Mouse (Mus musculus) MEL (cell line): ENCODE measurements around the gene Vsig10. TPM values are rescaled to one million over a fixed set of nuclear protein-coding genes. Genes with fewer than 3 reads are reported as not detected.

Experiments
- DNase-seq: peaks from one replicate; pipeline ENCODE4 v3.0.0; 2011; ENCODE audit warnings: low read depth, low spot score
- H3K27ac ChIP-seq: 2 replicates; pipeline ENCODE4 v1.5.1; 2012; ENCODE audit warnings: low read depth, mild to moderate bottlenecking, control low read depth, low read length, moderate library complexity; ENCODE audit not compliant: control insufficient read depth
- H3K27me3 ChIP-seq, 2 experiments: fragments of 150-350 bp in 1 of 2; sonication (generic) in 1 of 2; 2 replicates each; pipeline ENCODE4 v1.6.1; 2012; ENCODE audit warnings: low read length in 2 of 2, mild to moderate bottlenecking in 2 of 2, improper control_type of control experiment in 1 of 2, moderate library complexity in 1 of 2; ENCODE audit not compliant: insufficient read depth in 2 of 2, control insufficient read depth in 1 of 2
- H3K36me3 ChIP-seq, 2 experiments: 2 replicates each; pipeline ENCODE4 v1.6.1; 2012 to 2014; ENCODE audit warnings: low read length in 2 of 2, improper control_type of control experiment in 1 of 2, inconsistent platforms in 1 of 2, mild to moderate bottlenecking in 1 of 2; ENCODE audit not compliant: insufficient read depth in 2 of 2, control insufficient read depth in 1 of 2
- H3K4me1 ChIP-seq, 2 experiments: fragments of 150-350 bp in 1 of 2; sonication (generic) in 1 of 2; 2 replicates each; pipeline ENCODE4 v1.6.1; 2012; ENCODE audit warnings: low read length in 2 of 2, improper control_type of control experiment in 1 of 2, mild to moderate bottlenecking in 1 of 2; ENCODE audit not compliant: insufficient read depth in 2 of 2, control insufficient read depth in 1 of 2
- H3K4me3 ChIP-seq, 2 experiments: fragments of 150-350 bp in 1 of 2; sonication (generic) in 1 of 2; 2 replicates each; pipeline ENCODE4 v1.5.1; 2012; ENCODE audit warnings: low read depth in 2 of 2, low read length in 2 of 2, mild to moderate bottlenecking in 2 of 2, moderate library complexity in 2 of 2, control low read depth in 1 of 2, improper control_type of control experiment in 1 of 2; ENCODE audit not compliant: control insufficient read depth in 1 of 2, insufficient read depth in 1 of 2
- H3K79me2 ChIP-seq: 2 replicates; pipeline ENCODE4 v1.6.1; 2012; ENCODE audit warnings: mild to moderate bottlenecking, low read length, moderate library complexity; ENCODE audit not compliant: control insufficient read depth, poor library complexity, insufficient read depth
- H3K9ac ChIP-seq: 2 replicates; pipeline ENCODE4 v1.6.1; 2012; ENCODE audit warnings: low read depth, mild to moderate bottlenecking, control low read depth, low read length, moderate library complexity; ENCODE audit not compliant: control insufficient read depth, poor library complexity, severe bottlenecking
- H3K9me3 ChIP-seq: fragments of 150-350 bp; sonication (generic); replicated peaks from 2 replicates; pipeline ENCODE4 v1.6.1; 2012; ENCODE audit warnings: mild to moderate bottlenecking, low read length, improper control_type of control experiment, moderate library complexity; ENCODE audit not compliant: insufficient read depth
- CHD2 ChIP-seq: IDR thresholded peaks from 2 replicates; pipeline ENCODE4 v1.6.1; 2011; ENCODE audit warnings: low read length, improper control_type of control experiment
- CTCF ChIP-seq, 3 experiments: IDR thresholded peaks in 2 of 3; conservative IDR thresholded peaks in 1 of 3; 2 replicates each; pipeline ENCODE4 v1.5.1; 2011 to 2012; ENCODE audit warnings: low read length in 3 of 3, low read depth in 2 of 3, mild to moderate bottlenecking in 2 of 3, improper control_type of control experiment in 1 of 3, inconsistent platforms in 1 of 3, mixed read lengths in 1 of 3, moderate library complexity in 1 of 3; ENCODE audit not compliant: control insufficient read depth in 1 of 3, insufficient read depth in 1 of 3, poor library complexity in 1 of 3, severe bottlenecking in 1 of 3
- EP300 ChIP-seq, 2 experiments: IDR thresholded peaks; 2 replicates each; pipeline ENCODE4 v1.6.1; 2011; ENCODE audit warnings: improper control_type of control experiment in 2 of 2, low read length in 2 of 2, low read depth in 1 of 2, mild to moderate bottlenecking in 1 of 2
- ETS1 ChIP-seq: IDR thresholded peaks from 2 replicates; pipeline ENCODE4 v1.6.1; 2012; ENCODE audit warnings: low read depth, mild to moderate bottlenecking, inconsistent platforms, low read length, improper control_type of control experiment, moderate library complexity
- GABPA ChIP-seq: IDR thresholded peaks from 2 replicates; pipeline ENCODE4 v1.6.1; 2012; ENCODE audit warnings: low read depth, mild to moderate bottlenecking, inconsistent platforms, low read length, improper control_type of control experiment, moderate library complexity
- GATA1 ChIP-seq: IDR thresholded peaks from 2 replicates; pipeline ENCODE4 v1.6.1; 2011; ENCODE audit warnings: low read depth, low read length, improper control_type of control experiment
- MAFK ChIP-seq: IDR thresholded peaks from 2 replicates; pipeline ENCODE4 v1.6.1; 2011; ENCODE audit warnings: low read depth, mild to moderate bottlenecking, low read length, improper control_type of control experiment, borderline replicate concordance
- MAZ ChIP-seq: IDR thresholded peaks from 2 replicates; pipeline ENCODE4 v1.6.1; 2012; ENCODE audit warnings: low read depth, mild to moderate bottlenecking, inconsistent platforms, low read length, improper control_type of control experiment
- MEF2A ChIP-seq: IDR thresholded peaks from 2 replicates; pipeline ENCODE4 v1.6.1; 2014; ENCODE audit warnings: low read depth, mild to moderate bottlenecking, inconsistent platforms, low read length, improper control_type of control experiment; ENCODE audit not compliant: poor library complexity, insufficient replicate concordance, severe bottlenecking; ENCODE audit errors: extremely low read depth
- MXI1 ChIP-seq: IDR thresholded peaks from 2 replicates; pipeline ENCODE4 v1.6.1; 2011; ENCODE audit warnings: mild to moderate bottlenecking, low read depth, low read length, improper control_type of control experiment
- MYB ChIP-seq: IDR thresholded peaks from 2 replicates; pipeline ENCODE4 v1.6.1; 2011; ENCODE audit warnings: mild to moderate bottlenecking, low read depth, low read length, improper control_type of control experiment
- MYC ChIP-seq: IDR thresholded peaks from 2 replicates; pipeline ENCODE4 v1.6.1; 2011; ENCODE audit warnings: low read depth, mild to moderate bottlenecking, low read length, improper control_type of control experiment, moderate library complexity
- NELFE ChIP-seq: IDR thresholded peaks from 2 replicates; pipeline ENCODE4 v1.6.1; 2011; ENCODE audit warnings: low read depth, low read length, improper control_type of control experiment
- NRF1 ChIP-seq: IDR thresholded peaks from 2 replicates; pipeline ENCODE4 v1.6.1; 2014; ENCODE audit warnings: low read depth, mild to moderate bottlenecking, inconsistent platforms, low read length, improper control_type of control experiment, moderate library complexity; ENCODE audit not compliant: poor library complexity, insufficient read depth, severe bottlenecking
- POLR2A ChIP-seq, 2 experiments: IDR thresholded peaks; 2 replicates each; pipeline ENCODE4 v1.6.1; 2011 to 2012; ENCODE audit warnings: low read length in 2 of 2, mild to moderate bottlenecking in 2 of 2, control low read depth in 1 of 2, improper control_type of control experiment in 1 of 2, low read depth in 1 of 2, moderate library complexity in 1 of 2; ENCODE audit not compliant: control insufficient read depth in 1 of 2, insufficient read depth in 1 of 2, poor library complexity in 1 of 2
- POLR2AphosphoS2 ChIP-seq: IDR thresholded peaks from 2 replicates; pipeline ENCODE4 v1.6.1; 2011; ENCODE audit warnings: low read length, improper control_type of control experiment
- POLR2AphosphoS5 ChIP-seq: IDR thresholded peaks from 2 replicates; pipeline ENCODE4 v1.6.1; 2012; ENCODE audit warnings: low read depth, borderline replicate concordance, mild to moderate bottlenecking, inconsistent platforms, low read length, moderate library complexity, mixed read lengths
- RAD21 ChIP-seq: IDR thresholded peaks from 2 replicates; pipeline ENCODE4 v1.6.1; 2011; ENCODE audit warnings: mild to moderate bottlenecking, low read depth, low read length, improper control_type of control experiment
- SIN3A ChIP-seq: IDR thresholded peaks from 2 replicates; pipeline ENCODE4 v1.6.1; 2012; ENCODE audit warnings: low read length, improper control_type of control experiment, inconsistent platforms
- TAL1 ChIP-seq: IDR thresholded peaks from 2 replicates; pipeline ENCODE4 v1.6.1; 2012; ENCODE audit warnings: mild to moderate bottlenecking, inconsistent platforms, low read length, moderate library complexity, mixed read lengths
- TBP ChIP-seq: IDR thresholded peaks from 2 replicates; pipeline ENCODE4 v1.8.0; 2011; ENCODE audit warnings: low read depth, low read length, improper control_type of control experiment
- TCF12 ChIP-seq: IDR thresholded peaks from 2 replicates; pipeline ENCODE4 v1.6.1; 2014; ENCODE audit warnings: low read depth, mild to moderate bottlenecking, inconsistent platforms, low read length, improper control_type of control experiment, moderate library complexity
- USF2 ChIP-seq, 2 experiments: IDR thresholded peaks; 2 replicates each; pipeline ENCODE4 v1.6.1; 2011 to 2012; ENCODE audit warnings: improper control_type of control experiment in 2 of 2, low read length in 2 of 2, borderline replicate concordance in 1 of 2, inconsistent platforms in 1 of 2, low read depth in 1 of 2, mild to moderate bottlenecking in 1 of 2; ENCODE audit not compliant: insufficient read depth in 1 of 2
- ZC3H11A ChIP-seq: IDR thresholded peaks from 2 replicates; pipeline ENCODE4 v1.6.1; 2012; ENCODE audit warnings: low read depth, mild to moderate bottlenecking, inconsistent platforms, low read length, improper control_type of control experiment
- polyA plus RNA-seq, 2 experiments: library from polyadenylated mRNA; stranded (reverse) in 1 of 2; unstranded in 1 of 2; fragments of >175 nt in 1 of 2; fragments of >200 nt in 1 of 2; gene quantifications; 2 replicates each; pipeline versions ENCODE4 v1.2.1 to v1.2.4; 2012; ENCODE audit warnings: low replicate concordance in 2 of 2, low read depth in 1 of 2; ENCODE audit not compliant: insufficient read length in 2 of 2, insufficient read depth in 1 of 2, missing spikeins in 1 of 2
- total RNA-seq: library from RNA; depleted of rRNA; stranded (reverse); fragments of 300-350 nt; gene quantifications from 2 replicates; pipeline ENCODE4 v1.2.3, GENCODE M21; 2012

Gene Vsig10
- total and polyA plus RNA-seq, 3 experiments: 5.3 to 8.9 TPM; not detected in 1

DNA sequence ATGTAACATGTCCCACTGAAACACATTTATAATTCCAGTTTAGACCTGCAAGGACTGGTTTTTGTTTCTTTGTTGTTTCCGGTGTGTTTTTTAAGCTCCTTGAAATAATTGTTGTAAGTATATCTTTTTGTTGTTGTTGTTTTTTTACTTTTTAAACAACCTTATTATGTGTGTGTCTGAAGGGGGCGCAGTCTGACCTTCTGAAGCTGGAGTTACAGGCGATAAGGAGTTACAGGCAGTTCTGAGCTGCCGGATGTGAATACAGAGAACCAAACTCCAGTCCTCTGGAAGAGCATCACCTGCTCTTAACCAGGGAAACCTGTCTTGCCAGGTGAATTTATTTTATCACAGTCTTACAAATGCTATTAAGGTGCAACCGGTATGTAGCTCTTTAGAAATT, 13.1 kb upstream of the Vsig10 start:
- H3K9me3 ChIP-seq: no peaks in the 10 kb centered on the region
- no peak overlapping the region for H3K4me3 ChIP-seq
- no peak overlapping the region for H3K27ac ChIP-seq
- TF ChIP-seq NRF1 (no peak), NELFE (no peak), TBP (no peak), CHD2 (no peak), GABPA (no peak), POLR2AphosphoS5 (no peak), POLR2A (IDR thresholded peaks at IDR 0.05; ENCODE audit: control insufficient read depth in 1 of 2, insufficient read depth in 1 of 2, low read depth in 1 of 2, low read length in 2 of 2, poor library complexity in 1 of 2) (no peak), USF2 (IDR thresholded peaks at IDR 0.05; ENCODE audit: borderline replicate concordance in 1 of 2, insufficient read depth in 1 of 2, low read depth in 1 of 2, low read length in 2 of 2) (no peak), MAFK (no peak), MAZ (no peak), CTCF (IDR thresholded peaks at IDR 0.05 in 2 of 3, conservative IDR thresholded peaks at IDR 0.05 in 1 of 3; ENCODE audit: control insufficient read depth in 1 of 3, insufficient read depth in 1 of 3, low read depth in 2 of 3, low read length in 3 of 3, poor library complexity in 1 of 3, severe bottlenecking in 1 of 3) (peak in 1 of 3 experiments; percentile 28; a peak in 2 of 6 replicates), ETS1 (no peak), MEF2A (no peak), RAD21 (peak; percentile 14; the same call in 1 of the 2 replicates), ZC3H11A (peak; percentile 2; the same call in 1 of the 2 replicates), MYB (no peak), POLR2AphosphoS2 (no peak)
- no peaks in the 10 kb centered on the region for H3K36me3 ChIP-seq
- no peak for DNase-seq
- H3K27me3 ChIP-seq: no peaks in the 10 kb centered on the region
- H3K79me2 ChIP-seq: no peaks in the 10 kb centered on the region
- H3K4me1 ChIP-seq: no peaks in the 10 kb centered on the region
- no peak overlapping the region for H3K9ac ChIP-seq

DNA sequence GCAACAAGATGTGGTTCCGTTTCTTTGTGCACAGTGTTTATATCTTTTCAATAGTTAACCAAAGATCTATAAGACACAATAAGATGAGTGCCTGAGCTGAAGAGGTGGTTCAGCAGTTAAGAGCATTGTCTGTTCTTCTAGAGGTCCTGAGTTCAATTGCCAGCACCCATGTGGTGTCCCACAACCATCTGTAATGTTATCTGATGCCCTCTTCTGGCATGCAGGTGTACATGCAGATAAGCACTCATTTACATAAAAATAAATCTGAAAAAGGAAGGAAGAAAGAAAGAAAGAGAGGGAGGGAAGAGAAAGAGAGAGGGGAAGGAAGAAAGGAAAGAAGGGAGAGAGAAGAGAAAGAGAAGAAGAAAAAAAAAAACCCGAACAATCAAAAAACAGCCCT, 12.1 kb upstream of the Vsig10 start:
- Histone ChIP-seq H3K4me1 (no peaks in the 10 kb centered on the region), H3K36me3 (no peaks in the 10 kb centered on the region)
- peak; percentile 43 for DNase-seq
- TF ChIP-seq EP300 (IDR thresholded peaks at IDR 0.05; ENCODE audit: low read depth in 1 of 2, low read length in 2 of 2): no peak
- TF ChIP-seq CTCF (IDR thresholded peaks at IDR 0.05 in 2 of 3, conservative IDR thresholded peaks at IDR 0.05 in 1 of 3; ENCODE audit: control insufficient read depth in 1 of 3, insufficient read depth in 1 of 3, low read depth in 2 of 3, low read length in 3 of 3, poor library complexity in 1 of 3, severe bottlenecking in 1 of 3): peak in 1 of 3 experiments; percentile 33; a peak in 2 of 6 replicates
- TF ChIP-seq MXI1: no peak
- TF ChIP-seq GABPA: no peak
- TF ChIP-seq SIN3A: no peak
- no peak for TF ChIP-seq ZC3H11A
- peak; percentile 43; the same call in 1 of the 2 replicates for TF ChIP-seq ETS1
- peak; percentile 66 for TF ChIP-seq GATA1
- TF ChIP-seq TAL1: peak; percentile 45; the same call in 1 of the 2 replicates
- peak; percentile 35 for TF ChIP-seq TCF12
- no peak for TF ChIP-seq MYC
- TF ChIP-seq, all 39 proteins: peak for 5
- no peak overlapping the region for H3K4me3 ChIP-seq
- no peaks in the 10 kb centered on the region for H3K27me3 ChIP-seq
- H3K9ac ChIP-seq: no peak overlapping the region
- no peak overlapping the region for H3K27ac ChIP-seq
- no peaks in the 10 kb centered on the region for H3K79me2 ChIP-seq
- H3K9me3 ChIP-seq: no peaks in the 10 kb centered on the region
